Mouse (Mus musculus) gastrocnemius, postnatal 36 days (tissue): ENCODE measurements at regions not wholly inside any gene's neighbourhood (a gene's known extent, or its start where the extent isn't known, plus 50 kb on each side); places are given as distances from the start of the nearest gene placed in this dataset.

Source experiments
- DNase-seq, 2 experiments: peaks; one replicate each; pipeline ENCODE4 v3.0.0; 2022
- intact Hi-C: fragments of 180-260 bp; cut with DNase I; formaldehyde crosslinking; loops from one replicate; pipeline ENCODE4 v1.15.1; 2025

GRCm38 (mm10) chr15:96882211-96882610, 173.5 kb downstream of the Slc38a4 start:
- intact Hi-C loops, result no loop called here
- no peak for DNase-seq

- DNase-seq, result no peak
- intact Hi-C loops, result no loop called here
These were observed 174.1 kb downstream of the Slc38a4 start for GRCm38 (mm10) chr15:96881519-96882170.

DNA sequence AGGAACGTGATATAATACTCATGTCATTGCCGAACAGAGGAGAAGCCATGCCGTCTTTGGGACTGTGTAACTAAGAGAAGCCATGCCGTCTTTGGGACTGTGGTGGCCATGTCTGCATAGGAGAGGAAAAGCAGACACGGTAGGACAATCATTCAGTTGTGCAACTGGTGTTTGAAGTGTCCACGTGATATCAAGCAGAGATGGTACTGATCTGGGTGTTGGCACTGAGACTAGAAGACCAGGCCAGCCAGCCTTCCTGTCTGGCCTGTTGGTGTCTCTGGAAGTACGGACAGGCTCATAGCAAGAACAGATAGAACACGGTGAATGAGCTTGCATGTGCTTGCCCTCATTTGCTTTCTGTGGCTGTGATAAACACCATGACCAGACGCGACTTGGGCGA, 175.7 kb downstream of the Slc38a4 start:
- DNase-seq, result no peak
- intact Hi-C loops, result no loop called here

DNA sequence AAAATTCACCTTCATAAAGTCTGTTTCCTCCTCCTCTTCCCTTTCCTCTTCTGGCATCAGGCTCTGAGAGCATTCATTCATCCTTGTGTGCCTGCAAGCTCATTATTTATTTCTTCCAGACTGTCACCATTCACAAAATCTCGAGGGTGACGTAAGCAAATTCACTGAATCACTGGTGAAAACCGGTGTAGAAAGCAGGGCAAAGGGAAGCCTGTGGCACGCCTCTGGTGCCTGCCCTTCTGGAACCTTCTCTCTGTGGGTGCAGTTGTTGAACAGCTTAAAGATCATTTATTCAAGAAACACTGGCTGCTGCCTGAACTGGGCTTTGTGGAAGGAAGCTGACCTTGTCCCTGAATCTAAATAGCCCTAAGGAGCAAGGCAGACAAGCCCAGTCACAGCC, 177.0 kb downstream of the Slc38a4 start:
- intact Hi-C loops, result no loop called here
- DNase-seq, result no peak

- intact Hi-C loops, result no loop called here
- no peak for DNase-seq
These were observed 177.8 kb downstream of the Slc38a4 start for GRCm38 (mm10) chr15:96877931-96878330.

GRCm38 (mm10) chr15:96877271-96877670, 177.7 kb upstream of the Slc38a2 start:
- intact Hi-C loops, result no loop called here
- no peak for DNase-seq

DNA sequence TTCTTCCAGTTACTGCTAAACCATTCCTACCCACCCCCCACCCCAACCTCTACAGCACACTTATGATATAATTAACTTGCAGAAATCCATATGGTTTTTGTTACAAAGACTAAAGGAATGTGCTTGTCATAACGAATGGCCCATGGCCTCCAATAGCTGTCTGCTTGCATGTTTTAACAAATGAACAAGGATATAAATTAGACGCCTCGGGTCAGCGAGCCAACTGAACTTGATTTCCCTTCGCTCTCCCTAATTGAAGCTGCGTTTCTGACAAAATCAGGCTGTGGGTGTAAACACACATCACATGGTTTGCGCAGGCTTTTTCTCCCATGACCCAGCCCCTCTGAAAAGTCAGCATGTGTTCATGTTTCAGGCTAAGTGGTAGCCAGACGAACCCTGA, 174.6 kb upstream of the Slc38a2 start:
- no peak for DNase-seq
- intact Hi-C loops, result no loop called here

- intact Hi-C loops, result no loop called here
- peak in 1 of 2 experiments; percentile 25 for DNase-seq
These were observed 174.0 kb upstream of the Slc38a2 start for GRCm38 (mm10) chr15:96873562-96873961.

GRCm38 (mm10) chr15:96873126-96873525, 173.6 kb upstream of the Slc38a2 start:
- intact Hi-C loops, result no loop called here

GRCm38 (mm10) chr15:96867701-96868100, 168.2 kb upstream of the Slc38a2 start:
- no peak for DNase-seq
- intact Hi-C loops, result no loop called here

More at GRCm38 (mm10) chr15:96873126-96873525, 173.6 kb upstream of the Slc38a2 start:
- DNase-seq, result no peak

DNA sequence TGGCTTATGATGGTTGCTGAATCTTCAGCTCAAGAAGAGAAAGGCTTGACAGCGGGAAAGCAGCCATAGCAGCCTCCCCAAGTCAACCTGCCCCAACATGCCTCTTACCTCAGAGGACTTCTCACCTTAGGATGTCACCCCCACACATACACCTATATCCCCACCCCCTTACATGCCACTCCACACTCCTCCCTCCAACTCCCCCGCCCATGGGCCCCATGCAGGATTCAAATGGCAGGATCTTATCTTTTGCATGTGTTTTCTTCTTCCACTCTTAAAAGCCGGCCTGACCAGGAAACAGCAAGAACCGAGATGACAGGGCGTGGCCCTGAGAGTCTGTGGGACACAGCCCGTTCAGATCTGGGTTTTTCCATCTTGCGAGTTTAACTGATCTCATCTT, 166.4 kb upstream of the Slc38a2 start:
- intact Hi-C loops, result no loop called here
- DNase-seq, result no peak

- intact Hi-C loops, result no loop called here
- no peak for DNase-seq
These were observed 158.2 kb upstream of the Slc38a2 start for GRCm38 (mm10) chr15:96857709-96858108.

- DNase-seq, result no peak
- intact Hi-C loops, result no loop called here
These were observed 152.6 kb upstream of the Slc38a2 start for GRCm38 (mm10) chr15:96851970-96852768.

GRCm38 (mm10) chr15:96848150-96848549, 148.6 kb upstream of the Slc38a2 start:
- intact Hi-C loops, result no loop called here

DNA sequence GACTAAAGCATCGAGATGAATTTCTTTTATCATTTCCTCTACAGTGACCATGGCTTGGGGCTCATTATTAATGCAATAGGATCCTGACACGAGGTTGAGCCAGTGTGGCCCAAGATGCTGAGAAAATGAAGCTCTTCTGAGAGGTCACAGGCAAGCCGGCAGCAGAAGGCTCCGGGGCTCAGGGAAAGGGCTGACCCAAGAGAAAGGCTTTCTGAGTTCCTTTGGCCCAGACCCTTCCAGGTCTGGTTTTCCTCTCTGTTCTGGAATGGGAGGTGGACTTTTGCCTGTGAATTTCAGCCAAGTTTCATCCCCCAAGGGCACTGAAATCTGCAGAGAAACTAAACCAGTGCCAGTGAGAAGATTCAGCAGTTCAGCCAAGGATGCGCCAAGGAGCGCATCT, 145.7 kb upstream of the Slc38a2 start:
- peak in 1 of 2 experiments; percentile 21 for DNase-seq
- intact Hi-C loops, result no loop called here

More at GRCm38 (mm10) chr15:96848150-96848549, 148.6 kb upstream of the Slc38a2 start:
- no peak for DNase-seq

DNA sequence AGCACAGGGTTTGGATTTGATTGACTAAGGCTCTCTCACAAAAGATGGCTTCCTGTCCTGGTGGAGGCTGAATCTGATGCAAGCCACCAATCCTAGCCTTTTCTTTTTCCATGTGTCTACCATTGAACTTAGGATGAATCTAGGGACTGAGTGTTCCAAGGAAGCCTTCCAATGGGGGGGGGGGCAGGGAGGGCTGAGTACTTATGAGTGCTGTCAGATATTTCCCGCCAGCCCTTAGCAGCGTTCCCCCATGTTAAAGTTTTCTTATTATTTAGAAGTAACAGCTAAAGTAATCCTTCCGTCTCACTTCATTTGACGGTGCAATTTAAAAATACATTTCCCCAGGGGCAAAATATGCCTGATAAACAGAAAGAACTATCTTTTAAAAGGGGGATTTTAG, 144.8 kb upstream of the Slc38a2 start:
- no peak for DNase-seq
- intact Hi-C loops, result no loop called here

DNA sequence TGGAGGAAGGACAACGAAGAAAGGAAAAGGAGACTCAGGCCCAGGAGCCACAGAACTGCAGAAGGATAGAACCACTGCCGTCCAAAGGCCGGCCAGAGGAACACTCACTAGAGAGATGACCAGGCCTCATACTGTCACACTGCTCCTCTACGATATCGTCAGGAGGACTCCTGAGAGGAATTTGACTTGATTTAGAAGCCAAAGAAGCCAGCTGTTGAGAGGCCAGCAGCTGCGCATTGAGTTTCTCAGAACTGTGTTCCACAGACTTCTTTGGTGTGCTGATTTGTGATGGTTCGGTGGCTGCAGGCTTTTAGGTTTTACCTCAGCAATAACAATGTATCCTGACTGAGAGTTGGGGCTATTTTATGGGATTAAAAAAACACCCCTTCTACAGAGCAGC, 144.1 kb upstream of the Slc38a2 start:
- DNase-seq, result no peak
- intact Hi-C loops, result no loop called here

DNA sequence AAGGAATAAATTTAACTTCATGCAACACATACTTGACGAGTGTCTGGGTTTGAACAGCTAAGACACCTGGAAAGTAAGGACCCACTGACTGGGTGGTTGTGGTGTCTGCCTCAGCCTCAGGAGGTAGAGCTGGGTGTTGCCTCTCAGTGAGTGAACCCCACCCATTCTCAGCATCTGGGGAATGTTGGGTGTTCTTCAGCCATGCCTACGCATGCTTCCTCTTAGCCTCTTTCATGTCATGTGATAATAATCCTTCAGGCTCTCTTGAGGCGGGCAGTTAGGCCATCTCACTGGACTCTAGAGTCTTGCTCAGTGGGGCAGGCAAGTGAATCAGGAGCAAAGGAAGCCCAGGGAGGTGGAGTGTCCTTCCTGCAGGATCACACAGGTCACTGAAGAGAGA, 143.4 kb upstream of the Slc38a2 start:
- no peak for DNase-seq
- intact Hi-C loops, result no loop called here

GRCm38 (mm10) chr15:96836670-96837069, 137.1 kb upstream of the Slc38a2 start:
- no peak for DNase-seq
- intact Hi-C loops, result no loop called here

GRCm38 (mm10) chr15:96834862-96835261, 135.3 kb upstream of the Slc38a2 start:
- no peak for DNase-seq
- intact Hi-C loops, result no loop called here

DNA sequence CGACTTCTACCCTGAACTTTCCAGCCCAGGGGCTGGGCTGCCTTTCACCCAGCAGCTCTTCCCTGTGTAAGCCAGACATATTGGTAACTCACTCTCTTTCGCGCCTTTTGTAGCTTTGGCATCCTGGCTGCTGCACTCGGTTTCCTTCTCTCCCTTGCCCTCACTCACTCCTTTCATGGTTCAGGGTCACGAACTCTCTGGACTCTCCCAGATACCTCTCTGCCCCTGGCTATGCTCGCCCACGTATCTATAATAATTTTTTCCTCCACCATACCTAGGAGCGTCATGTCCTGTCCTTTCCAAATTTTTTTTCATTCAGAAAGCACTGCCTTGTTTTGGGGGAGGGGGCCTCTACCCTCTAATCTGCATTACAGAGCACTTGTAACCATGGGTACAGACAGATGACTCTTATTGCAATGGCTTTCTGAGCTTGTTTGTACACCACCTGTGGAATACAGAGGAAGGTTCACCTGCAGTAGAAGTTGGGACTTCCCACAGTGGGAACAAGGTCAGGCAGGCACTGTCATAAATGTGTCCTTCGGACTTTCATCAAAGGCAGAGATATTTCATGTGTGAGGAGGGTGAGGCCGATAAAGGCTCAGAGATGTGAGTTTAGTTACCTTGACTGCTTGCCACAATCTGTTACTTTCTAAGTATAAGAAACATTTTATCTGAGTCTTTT, 134.8 kb upstream of the Slc38a2 start:
- DNase-seq, result no peak
- intact Hi-C loops, result no loop called here

- intact Hi-C loops, result no loop called here
These were observed 132.9 kb upstream of the Slc38a2 start for GRCm38 (mm10) chr15:96832389-96832788.

More at GRCm38 (mm10) chr15:96832389-96832788, 132.9 kb upstream of the Slc38a2 start:
- no peak for DNase-seq
